Mouse (Mus musculus): Measurements from ENCODE around the gene Flii.

GRCm38 (mm10) chr11:60736491-60736890, 9.4 kb upstream of the Flii start:
- TF ChIP-seq CTCF (conservative IDR thresholded peaks at IDR 0.05; ENCODE audit: insufficient read depth, insufficient read length, low read depth, low read length) = no peak
- TF ChIP-seq POLR2A (IDR thresholded peaks at IDR 0.05; ENCODE audit: low read depth, low read length) = no peak

Measured in kidney, adult 2 months (tissue).